ENCODE assay signal across 1 mouse cellular context in the genomic region with DNA sequence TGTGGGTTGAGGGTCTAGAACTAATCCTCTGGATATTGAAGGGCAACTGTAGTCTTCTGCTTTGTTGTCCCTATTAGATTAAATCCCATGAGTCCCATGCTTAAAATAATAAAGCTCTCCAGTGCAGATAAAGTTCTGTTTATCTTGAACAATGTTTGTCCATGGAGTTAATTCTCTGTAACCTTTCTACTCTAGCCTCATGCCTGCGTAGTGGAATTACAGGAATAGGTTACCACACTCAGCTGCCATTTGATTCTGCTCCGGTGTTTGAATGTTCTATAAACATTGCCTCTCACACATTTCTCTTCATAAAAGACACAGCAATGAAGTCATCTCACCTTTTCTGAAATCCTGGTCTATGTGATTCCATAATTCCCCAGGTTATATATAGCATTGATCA.
TF ChIP-seq lines count a peak whose summit lies in the region.

No protein-coding gene starts in this region.

TF ChIP-seq in CH12.LX, 34 proteins besides CTCF, POLR2A, EP300 and RAD21:
- no peak for TF ChIP-seq USF1 (IDR thresholded peaks at IDR 0.05; ENCODE audit: low read depth, low read length)
- TF ChIP-seq JUND (conservative IDR thresholded peaks at IDR 0.05; ENCODE audit: low read depth, low read length): no peak
- TF ChIP-seq ELF1 (IDR thresholded peaks at IDR 0.05; ENCODE audit: low read depth, low read length): no peak
- no peak for TF ChIP-seq NELFE (IDR thresholded peaks at IDR 0.05; ENCODE audit: low read depth, low read length)
- no peak for TF ChIP-seq MYC (IDR thresholded peaks at IDR 0.05; ENCODE audit: low read depth, low read length)
- TF ChIP-seq MXI1 (IDR thresholded peaks at IDR 0.05; ENCODE audit: low read depth, low read length): no peak
- TF ChIP-seq GABPA (IDR thresholded peaks at IDR 0.05; ENCODE audit: insufficient replicate concordance, low read depth, low read length): no peak
- TF ChIP-seq MEF2A (IDR thresholded peaks at IDR 0.05; ENCODE audit: borderline replicate concordance, low read depth, low read length): no peak
- TF ChIP-seq USF2 (conservative IDR thresholded peaks at IDR 0.05; ENCODE audit: low read depth, low read length): no peak
- TF ChIP-seq MAZ (IDR thresholded peaks at IDR 0.05; ENCODE audit: low read depth, low read length): no peak
- TF ChIP-seq TBP (conservative IDR thresholded peaks at IDR 0.05; ENCODE audit: low read depth, low read length): no peak
- TF ChIP-seq KAT2A (IDR thresholded peaks at IDR 0.05; ENCODE audit: insufficient replicate concordance, low read length): no peak
- TF ChIP-seq POLR2AphosphoS2 (IDR thresholded peaks at IDR 0.05; ENCODE audit: low read depth, low read length): no peak
- TF ChIP-seq ZMIZ1 (IDR thresholded peaks at IDR 0.05; ENCODE audit: low read depth, low read length): no peak
- no peak for TF ChIP-seq PAX5 (IDR thresholded peaks at IDR 0.05; ENCODE audit: low read length)
- TF ChIP-seq JUN (IDR thresholded peaks at IDR 0.05; ENCODE audit: insufficient read depth, low read depth, low read length): no peak
